Mouse (Mus musculus) right cerebral cortex, adult 18-20 months (tissue): ENCODE data around the gene Rnpepl1.

Source experiments
- DNase-seq: peaks from one replicate; pipeline ENCODE4 v3.0.0; 2022; ENCODE audit warnings: mixed read lengths

Rnpepl1 gene

DNA sequence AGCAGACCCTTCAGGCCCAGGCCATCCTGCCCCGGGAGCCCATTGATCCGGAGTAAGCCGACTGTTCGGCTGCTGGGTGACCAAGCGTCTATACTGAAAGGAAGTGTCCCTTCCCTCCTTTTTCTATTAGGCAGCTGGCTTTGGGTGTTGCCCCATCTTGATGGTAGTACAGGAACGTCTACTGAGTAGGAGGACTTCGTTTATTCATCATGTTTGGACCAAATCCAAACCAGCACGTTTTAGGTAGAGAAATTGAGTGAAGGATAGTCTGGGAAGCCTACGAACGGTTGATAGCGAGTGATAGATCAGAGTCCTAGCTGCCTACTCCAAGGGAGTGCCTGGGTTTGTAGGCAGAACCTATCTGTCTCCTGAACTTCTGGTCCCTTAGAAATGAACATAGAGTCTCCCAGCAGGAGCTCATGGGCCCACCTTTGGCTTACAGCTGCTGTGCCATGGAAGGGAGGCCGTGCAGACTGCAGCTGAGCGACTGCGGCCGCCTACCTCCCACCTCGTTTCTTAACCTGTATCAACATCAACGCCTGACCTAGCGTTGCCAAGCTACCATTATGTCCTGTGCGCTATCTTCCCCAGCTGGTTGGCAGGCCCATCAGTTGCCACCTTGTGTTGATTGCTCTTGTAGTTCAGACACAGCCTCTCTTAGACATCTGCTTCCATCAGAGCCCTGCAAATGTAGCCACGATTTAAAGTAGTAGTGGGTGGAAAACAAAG is 2.8 kb upstream of the Rnpepl1 start:
- DNase-seq, result no peak

DNA sequence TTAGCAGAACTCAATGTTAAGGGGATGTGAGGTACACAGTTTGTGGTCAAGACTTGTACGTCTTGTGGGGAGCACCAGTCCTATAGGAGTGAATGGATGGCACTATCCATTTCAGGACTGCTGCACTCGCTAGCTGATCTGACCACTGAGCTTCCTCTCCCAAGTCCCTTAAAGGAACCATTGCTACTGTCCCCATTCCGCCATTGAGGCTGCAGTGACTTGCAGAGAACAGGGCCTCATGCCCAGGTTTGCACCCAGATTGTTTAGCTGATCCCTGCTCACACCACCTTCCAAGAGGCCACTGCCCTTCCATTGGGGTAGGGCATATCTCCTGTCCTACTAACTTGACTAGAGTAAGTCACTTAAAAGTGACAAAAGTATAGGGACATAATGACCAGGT is 1.9 kb upstream of the Rnpepl1 start:
- DNase-seq, result no peak

DNA sequence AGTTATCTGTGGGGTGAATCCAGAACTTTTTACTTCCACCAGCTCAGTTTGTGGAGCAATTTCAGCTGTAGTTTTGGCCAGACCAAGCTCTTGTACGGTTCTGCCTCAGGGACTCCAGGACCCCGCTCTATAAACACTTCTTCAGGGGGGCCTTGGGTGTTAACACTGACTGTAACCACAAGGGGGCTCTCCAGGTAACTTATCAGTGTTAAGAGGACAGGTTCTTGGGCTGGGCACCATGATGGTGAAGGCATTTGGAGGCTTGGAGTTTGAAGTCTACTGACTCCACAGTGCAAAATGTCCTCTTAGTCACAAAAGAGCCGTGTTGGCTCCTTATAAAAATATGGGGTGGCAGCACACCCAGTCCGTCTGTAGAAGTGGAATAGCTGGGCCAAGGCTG is 1.5 kb upstream of the Rnpepl1 start:
- no peak for DNase-seq

DNA sequence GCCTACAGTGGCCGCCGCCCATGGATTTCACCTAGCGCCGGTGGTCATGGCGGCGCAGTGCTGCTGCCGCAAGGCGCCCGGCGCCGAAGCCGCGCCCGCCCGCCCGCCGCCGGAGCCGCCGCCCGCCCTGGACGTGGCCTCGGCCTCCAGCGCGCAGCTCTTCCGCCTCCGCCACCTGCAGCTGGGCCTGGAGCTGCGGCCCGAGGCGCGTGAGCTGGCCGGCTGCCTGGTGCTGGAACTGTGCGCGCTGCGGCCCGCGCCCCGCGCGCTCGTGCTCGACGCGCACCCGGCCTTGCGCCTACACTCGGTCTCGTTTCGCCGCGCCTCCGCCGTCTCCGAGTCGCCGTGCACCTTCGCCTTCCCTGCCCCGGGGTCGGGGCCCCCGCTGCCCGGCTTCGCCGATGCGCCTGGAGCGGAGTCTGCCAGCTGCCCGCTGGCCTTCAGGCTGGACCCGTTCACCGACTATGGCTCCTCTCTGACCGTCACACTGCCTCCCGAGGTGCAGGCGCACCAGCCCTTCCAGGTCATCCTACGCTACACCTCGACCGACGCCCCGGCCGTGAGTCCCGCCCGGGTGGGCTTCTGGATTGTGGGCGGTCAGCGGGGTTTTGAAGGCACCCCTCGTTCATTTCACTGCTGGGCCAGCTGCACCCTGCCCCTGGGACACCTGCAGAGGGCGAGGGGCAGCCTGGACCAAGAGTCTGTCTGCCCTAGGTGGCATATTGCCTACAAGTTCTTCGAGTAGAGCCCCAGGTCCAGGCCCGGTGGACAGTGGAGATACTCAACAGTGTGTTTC is 540 bp downstream of the Rnpepl1 start:
- peak; percentile 82 for DNase-seq

DNA sequence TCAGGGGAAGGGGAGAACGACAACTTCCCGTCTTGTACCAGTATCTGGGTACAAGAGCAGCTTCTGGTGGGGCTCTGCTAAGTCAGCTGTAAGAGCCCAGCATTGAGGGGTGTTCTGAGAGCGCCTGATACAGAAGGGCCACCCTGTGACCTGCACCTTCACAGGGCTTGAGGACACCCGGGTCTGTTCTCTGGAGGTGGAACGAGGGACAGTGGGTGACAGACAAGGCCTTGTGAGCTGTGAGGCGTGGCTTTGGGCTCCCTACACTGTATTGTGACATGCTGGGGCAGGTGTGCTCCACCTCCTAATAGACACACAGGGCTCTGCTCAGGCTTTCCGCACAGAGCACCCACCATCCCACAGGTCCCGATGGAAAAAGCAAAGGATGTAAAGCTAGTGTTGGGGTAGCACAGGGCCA is 1.1 kb downstream of the Rnpepl1 start:
- no peak for DNase-seq

DNA sequence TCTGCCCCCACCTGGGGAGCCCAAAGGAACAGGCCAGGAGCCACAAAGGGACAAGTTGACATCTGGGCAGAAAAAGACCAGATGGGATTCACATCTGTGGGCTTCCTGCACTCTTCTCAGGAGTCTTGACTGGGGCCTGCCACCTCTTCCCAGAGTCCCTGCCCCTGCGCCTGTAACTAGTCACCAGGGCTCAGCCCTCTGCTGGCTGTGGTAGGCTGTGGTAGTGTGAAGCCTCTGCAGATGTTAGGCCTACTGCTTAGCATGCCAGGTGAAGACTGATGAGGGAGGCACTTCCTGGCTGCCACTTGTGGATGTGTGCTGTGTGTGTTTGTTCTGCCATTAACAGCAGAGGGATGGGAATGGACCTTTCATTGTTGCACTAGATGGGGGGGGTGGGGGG is 1.7 kb downstream of the Rnpepl1 start:
- DNase-seq, result no peak

DNA sequence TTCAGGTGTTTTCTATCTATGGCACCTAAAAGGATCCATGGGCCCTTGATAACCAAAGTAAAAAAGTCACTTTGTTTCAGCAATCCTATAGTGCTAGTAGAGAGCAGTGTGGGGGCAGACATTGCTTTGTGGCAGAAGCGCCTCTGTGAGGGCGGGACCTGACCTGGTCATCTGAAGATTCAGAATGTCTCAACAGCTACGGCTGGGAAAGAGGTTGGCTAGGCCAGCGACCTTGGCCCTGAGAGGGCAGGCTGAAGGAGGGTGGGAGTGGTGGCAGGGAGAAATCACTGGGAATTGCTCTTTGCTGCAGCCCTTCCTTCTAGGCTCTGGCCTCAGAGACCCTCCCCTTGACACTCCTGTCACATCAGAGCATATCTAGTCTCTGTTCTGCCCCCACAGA is 3.7 kb downstream of the Rnpepl1 start:
- DNase-seq, result no peak

DNA sequence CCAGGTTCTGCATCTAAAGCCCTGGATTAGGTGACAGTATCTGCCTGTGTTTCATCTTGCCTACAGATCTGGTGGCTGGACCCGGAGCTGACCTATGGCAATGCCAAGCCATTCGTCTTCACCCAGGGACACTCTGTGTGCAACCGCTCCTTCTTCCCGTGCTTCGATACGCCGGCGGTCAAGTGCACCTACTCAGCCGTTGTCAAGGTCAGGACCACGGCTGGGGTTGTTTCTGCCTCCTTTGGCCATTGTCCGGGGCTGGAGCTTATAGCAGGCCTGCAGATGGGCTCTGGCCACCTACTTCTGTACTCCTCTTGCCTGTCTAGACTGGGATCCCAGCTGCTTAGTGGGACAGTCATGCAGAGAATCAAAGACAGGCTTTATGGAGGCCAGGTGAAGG is 4.4 kb downstream of the Rnpepl1 start:
- DNase-seq, result no peak

DNA sequence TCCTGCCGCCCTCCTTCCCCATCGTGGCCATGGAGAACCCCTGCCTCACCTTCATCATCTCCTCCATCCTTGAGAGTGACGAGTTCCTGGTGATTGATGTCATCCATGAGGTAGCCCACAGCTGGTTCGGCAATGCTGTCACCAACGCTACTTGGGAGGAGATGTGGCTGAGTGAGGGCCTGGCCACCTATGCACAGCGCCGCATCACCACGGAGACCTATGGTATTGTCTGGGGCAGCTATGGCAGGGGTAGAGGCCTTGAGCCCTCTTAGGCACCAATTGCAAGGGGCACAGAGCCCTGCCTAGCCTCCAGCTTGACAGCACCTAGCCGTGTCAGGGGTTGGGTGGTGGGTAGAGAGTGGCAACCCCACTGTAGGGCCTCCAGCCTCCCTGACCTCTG is 6.1 kb downstream of the Rnpepl1 start:
- DNase-seq, result no peak

DNA sequence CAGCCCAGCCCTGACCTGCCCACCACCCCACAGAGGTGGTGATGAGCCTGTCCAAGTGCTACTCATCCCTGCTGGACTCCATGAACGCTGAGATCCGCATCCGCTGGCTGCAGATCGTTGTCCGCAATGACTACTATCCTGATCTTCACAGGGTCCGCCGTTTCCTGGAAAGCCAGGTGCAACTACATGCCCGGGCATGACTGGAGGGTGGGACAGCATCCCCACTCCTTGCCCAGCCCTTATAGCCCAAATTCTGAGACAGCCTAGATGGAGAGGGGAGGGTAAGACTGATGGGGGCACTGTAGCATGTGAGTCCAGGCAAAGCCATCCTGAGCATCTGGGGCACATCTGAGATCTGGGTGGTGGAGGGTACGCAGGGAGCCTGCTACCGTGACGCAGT is 8.6 kb downstream of the Rnpepl1 start:
- DNase-seq, result no peak

DNA sequence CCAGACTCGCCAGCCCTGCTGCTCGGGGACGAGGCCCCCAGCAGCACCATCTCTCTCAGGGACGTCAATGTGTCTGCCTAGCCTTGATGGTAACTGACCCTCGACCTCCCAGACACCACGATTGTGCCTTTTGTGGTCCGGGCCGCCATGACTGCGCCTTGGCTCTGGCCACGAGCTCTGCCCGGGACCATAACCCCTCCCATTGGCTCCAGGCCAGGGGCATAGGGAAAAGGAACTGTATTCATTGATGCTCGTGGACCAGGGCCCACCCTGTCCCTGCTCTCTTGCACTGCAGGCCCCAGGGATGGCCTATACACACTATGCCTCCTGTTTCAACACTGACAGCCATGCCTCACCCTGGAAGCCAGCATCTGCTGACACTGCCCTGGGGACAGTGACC is 9.2 kb downstream of the Rnpepl1 start:
- DNase-seq, result no peak

DNA sequence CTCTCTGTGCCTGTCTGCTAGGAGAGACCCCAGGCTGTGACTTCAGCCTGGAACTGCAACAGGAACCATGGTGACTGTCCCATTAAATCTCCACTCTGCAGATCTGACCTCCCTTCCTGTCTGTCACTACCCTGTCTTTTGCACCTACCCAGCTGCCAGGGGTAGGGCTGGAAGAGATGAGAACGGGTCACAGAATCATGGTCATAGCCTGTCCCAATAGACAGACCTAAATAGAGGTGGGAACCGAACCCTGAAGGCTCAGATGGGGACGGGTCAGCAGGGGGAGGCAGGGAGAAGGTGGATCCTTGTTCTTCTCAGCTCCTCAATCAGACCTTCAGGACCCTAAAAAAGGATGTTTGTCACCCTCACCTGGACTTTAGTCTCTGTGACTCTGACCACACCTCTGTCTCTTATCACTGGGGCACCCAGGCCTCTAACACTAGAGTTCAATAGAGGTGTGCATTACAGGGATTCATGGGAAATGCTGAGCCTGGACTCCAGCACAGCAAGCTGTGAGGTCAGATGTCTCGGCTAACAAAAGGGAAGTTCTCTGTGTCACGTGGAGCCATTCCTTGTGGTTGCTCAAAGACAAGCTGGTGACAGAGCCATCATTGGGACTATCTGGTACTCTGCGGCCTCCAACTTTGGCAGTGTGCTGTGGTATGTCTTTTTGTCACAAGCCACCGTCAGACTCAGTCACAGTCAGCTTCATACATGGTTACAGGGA is 10.1 kb downstream of the Rnpepl1 start:
- no peak for DNase-seq

DNA sequence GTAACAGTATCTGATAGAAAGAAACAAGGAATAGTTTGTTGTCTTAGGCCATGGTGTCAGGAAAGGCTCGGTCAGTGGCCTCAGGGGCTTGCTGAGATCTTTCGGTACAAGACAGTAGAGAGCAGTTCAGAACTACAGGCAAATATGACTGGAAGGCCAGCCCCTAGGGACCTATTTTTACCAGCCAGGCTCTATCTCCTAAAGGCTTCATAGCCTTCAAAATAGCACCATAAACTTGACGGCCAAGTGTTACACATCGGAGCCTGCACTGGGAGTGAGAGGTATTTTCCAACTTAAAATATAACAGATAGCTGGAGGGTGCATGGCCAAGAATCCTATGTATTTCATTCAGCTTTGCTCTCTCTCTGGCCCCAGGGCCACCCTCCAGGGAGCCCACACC is 10.9 kb downstream of the Rnpepl1 start:
- no peak for DNase-seq

DNA sequence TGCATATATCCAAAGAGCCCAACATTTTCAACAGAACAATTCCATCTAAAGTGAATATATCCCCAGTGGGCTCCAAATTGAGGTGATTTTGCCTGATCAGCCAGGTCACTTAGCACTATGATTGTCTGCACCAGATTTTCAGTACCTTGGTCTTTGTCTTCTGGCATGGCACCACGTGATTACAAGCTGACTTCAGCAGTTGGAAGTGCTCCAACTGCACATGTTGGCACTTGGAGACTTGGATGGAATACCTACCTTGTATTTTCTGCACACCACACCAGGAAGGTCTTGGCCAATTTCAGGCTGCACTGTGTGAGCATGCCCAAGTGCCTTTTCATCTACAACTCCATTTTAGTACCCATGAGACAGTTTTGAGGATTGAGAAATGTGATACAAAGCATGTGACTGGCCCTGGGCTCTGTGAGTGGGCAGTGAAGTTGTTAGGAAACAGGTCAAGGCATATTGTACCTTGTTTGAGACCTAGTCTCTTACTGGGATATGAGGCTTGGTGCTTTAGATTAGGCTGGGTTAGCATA is 19.7 kb downstream of the Rnpepl1 start:
- no peak for DNase-seq

DNA sequence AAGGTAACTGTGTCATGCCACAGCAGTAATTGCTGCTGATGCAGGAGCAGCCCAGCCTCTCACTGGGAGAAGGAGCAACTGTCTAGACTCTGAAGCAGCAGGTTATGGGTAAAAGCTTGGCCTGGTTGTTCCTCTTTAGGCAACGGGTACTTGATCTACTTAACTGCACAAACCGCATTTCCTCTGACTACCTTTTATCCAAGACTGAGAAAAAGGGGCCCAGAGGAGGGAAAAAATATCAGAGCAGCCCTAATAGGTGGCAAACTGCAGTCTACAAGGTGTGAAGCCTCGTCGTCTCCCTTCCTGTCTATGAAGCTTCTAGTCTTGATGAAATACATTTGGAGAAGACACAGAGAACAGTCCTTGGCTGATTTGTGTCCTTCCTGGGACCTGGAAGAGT is 23.0 kb downstream of the Rnpepl1 start:
- no peak for DNase-seq

DNA sequence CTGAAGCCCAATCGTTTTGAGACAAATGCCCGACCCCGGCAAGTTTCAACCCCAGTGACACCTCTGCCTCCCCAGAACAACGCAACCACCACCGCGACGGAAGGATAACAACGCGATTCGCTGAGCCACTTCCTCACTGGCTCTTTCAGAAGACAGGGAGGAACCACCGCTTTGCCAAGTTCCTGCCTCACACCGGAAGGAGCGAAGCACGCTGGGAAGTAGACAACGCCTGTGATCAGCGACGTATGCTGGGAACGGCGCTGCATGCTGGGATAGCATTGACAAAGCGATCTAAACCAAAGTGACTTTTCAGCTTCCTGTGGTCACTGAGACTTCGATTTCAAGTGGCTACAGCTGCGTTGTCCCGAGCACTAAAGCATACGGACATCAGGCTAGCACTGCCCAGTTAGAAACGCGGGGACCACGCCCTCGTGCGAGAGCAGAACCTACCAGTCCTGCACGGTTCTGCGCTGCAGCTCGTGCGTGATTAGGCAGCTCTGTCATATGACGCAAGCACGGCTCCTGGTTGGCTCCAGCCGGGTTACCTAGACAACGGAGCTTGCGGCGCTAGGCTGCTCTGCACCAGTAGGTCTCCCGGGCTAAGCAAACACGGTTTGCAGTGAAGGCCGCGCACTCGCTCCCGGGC is 23.7 kb downstream of the Rnpepl1 start, which contains the start of gene Capn10:
Gene Capn10, plus strand, starts transcription at position 195 of the 646 bp plus-strand sequence.
- peak; percentile 98 for DNase-seq

DNA sequence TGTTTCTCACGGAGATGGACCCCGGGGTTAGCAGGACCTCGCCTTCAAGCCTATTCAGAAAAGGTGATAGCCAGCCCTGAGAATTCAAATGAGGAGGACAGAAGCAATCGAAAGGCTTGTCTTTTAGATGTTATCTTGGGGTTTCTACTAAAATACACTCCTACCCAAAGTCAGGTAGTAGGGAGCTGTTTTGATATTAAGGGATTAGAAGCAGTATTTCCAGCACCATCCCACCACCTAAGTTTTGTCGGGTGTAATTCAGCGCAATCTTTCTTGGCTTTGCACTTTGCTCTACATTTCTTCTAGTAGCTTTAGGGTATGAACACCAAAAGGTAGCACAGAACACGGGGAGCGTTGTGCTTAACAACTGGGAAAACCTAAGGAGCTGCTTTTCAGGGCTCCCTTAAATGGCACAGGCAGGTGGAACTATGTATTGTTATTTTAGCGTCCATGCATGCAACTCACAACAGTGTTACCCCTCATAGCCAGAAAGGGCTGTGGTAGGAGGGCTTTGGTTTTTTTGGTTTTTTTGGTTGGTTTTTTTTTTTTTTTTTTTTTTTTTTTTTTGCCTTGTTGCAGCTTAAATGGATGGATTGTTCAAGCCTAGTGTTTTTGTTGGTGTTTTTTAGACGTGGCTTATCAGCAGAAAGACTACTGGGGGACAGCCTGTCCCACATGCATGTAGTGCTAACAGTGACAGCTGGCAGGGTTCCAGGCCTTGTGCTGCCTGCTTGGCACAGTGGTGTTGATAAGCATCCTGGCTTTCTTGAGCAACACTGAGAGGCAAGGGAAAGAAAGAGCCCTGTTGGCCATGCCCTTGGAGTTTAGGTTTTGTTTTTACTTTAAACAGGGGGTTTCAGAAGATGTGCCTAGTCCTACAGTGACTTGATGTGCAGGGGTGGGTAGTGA is 24.7 kb downstream of the Rnpepl1 start:
- no peak for DNase-seq

DNA sequence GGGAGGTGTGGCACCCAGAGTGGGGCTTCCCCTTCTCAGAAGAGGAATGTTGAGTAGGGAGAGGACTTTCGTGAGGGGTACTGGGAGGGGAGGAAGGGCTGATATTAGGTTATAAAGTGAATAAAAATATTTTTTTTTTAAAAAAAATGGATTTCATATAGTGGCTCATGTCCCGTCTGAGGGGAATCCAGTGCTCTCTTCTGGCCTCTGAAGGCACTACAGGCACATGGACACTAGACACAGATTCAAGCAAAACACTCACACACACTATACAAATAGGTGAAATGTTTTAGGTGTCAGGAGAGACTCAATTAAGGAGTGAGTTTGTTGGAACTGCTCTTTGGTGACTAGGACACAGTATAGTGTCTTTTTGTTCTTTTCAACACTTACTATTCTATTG is 25.4 kb downstream of the Rnpepl1 start:
- DNase-seq, result no peak

DNA sequence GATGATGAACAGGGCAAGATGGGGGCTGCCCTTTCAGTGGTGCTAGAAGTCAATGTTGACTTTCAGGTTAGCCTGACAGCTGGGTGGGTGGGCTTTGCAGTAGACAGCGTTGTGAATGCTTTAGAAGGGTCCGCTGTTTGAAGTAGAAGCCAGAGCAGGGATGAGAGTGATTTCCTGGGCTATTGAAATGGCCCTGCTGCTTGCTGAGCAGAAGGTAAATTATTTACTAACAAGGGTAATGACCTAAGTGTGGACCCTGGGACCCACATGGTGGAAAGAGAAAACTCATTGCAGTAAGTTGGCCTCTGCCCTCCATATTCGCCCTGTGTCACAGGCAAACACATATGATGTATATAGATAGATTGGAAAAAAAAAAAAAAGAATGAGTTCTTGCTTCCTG is 25.9 kb downstream of the Rnpepl1 start:
- DNase-seq, result no peak

DNA sequence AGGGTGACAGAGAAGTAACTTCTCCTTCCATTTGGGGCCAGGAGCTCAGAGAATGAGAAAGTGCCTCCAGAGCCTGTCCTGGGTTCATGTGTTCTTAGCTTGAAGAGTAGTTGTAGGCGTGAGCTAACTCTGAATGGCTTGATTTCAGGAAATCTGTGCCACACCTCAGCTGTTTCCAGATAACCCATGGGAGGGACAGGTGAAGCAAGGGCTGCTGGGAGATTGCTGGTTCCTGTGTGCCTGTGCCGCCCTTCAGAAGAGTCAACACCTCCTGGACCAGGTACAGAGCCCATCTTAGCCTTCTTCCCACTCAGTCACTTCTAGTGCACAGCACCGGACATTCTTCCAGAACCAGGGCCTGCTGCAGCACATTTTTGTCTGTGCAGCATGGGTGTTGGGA is 27.2 kb downstream of the Rnpepl1 start:
- DNase-seq, result no peak

DNA sequence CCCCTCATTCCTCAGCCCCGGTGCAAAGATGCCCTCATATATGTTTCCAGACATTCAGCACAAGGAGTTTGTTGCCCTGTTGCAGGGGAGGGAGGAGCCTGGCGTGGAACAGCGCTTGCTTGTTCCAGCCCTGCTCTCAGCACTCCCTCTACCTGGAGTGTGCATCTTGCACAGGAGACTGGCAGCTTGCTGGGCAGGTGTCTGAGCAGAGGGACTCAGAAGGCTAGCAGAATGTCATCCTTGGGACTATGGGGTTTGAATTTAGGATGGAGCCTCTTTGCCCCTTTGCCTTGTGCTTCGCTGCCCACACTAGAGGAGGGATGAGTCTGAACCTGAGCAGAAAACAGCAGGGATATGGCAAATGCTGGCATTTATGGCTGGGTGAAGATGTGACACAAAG is 29.2 kb downstream of the Rnpepl1 start:
- no peak for DNase-seq
